Mouse (Mus musculus): ENCODE measurements around the gene Zbtb4. TPM values are rescaled to one million over a fixed set of nuclear protein-coding genes. Genes with fewer than 3 reads are reported as not detected.
A peak's percentile ranks its signal among the peaks of the same experiment; 100 is the strongest.

Zbtb4 gene
- polyA plus RNA-seq, 1 experiment from 2014 or later = 0.99 TPM

DNA sequence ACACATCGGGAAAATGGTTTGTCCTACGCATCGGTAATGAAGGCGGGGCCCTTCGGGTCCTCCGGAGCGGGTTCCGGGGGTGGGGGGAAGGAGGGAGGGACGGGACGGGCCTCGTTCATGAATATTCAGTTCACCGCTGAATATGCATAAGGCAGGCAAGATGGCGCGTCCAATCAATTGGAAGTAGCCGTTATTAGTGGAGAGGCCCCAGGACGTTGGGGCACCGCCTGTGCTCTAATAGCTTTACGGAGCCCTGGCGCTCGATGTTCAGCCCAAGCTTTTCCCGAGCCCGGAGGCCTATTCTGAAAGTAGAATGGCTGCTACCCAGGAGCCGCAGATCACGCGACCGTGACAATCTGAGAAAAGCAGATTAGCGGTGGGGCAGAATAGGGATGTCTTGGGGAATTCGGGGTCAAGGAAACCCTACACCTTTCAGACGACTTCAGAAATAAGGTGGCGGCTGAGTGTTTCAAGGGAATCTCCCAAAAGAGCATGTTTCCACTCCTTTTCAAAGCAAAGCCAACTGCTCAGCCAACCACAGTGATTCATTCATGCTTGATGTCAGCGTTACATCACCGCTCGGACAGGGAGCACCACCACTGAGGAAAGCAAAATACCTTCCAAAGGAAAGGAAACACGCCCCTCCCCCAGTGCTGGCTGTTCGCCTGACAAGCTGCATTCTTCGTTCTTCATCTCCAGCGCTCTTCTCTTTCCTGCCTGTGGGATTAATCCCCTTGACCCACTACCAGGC lies 6.6 kb upstream of the Zbtb4 start:
- WGBS = under 1% methylated on average over 37 of the region's 37 CpGs

DNA sequence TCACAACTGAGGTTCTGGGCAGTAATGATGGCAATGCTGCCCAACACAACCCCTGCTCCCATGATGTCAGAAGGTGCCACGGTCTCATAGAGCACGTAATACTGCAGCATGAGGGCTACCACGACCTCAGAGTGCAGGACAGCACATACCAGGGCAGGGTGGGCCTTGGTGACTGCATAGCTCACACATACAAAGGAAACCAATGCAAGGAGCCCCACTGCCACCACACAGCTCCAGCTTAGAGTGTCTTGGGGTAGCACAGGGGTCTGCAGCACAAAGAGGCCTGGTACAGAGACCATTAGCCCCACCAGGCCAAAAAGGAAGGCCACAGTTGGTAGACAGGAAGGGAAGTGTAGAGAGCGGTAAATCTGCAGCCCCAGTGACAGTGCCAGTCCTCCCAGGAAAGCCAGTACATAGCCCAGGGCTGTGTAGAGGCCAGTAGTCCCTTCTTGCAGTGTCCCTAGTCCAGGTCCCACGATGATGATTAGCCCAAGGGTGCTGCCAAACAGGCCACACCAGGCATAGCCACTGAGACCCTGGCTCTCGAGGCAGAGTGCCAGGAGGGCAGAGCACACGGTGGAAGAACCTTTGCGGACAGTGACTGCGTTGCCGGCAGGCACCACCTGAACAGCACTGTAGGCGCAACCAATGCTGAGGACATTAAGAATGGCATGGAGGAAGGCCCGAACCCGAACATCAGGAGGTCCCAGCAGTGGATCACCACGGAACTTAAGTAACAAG lies 5.4 kb upstream of the Zbtb4 start:
- Histone ChIP-seq H3K36me3 (ENCODE audit: control insufficient read depth, insufficient read depth, low read length) (no peaks in the 10 kb centered on the region), H3K9me3 (ENCODE audit: control insufficient read depth, low read length) (no peaks in the 10 kb centered on the region), H3K27me3 (ENCODE audit: control insufficient read depth, insufficient read depth, low read length) (no peaks in the 10 kb centered on the region), H3K27ac (ENCODE audit: low read depth, low read length) (peak overlapping the region; percentile 92), H3K4me2 (ENCODE audit: low read depth) (peak overlapping the region; percentile 93), H3K9ac (ENCODE audit: low read length) (peak overlapping the region; percentile 63), H3K4me1 (ENCODE audit: control insufficient read depth, insufficient read depth, low read length) (peaks cover 28% of the 10 kb centered on the region), H3K4me3 (ENCODE audit: low read depth, low read length) (peak overlapping the region; percentile 59; the same call in 1 of the 2 replicates)
- DNase-seq (ENCODE audit: low spot score) = no peak
- no peak for ATAC-seq (ENCODE audit: insufficient read depth, low FRiP score, low TSS enrichment)
- 80% methylated on average over 14 of the region's 14 CpGs for WGBS

More for the DNA sequence above, 6.6 kb upstream of the Zbtb4 start:
- Histone ChIP-seq H3K27ac (ENCODE audit: low read depth, low read length) (peak overlapping the region; percentile 92), H3K27me3 (ENCODE audit: control insufficient read depth, insufficient read depth, low read length) (no peaks in the 10 kb centered on the region), H3K4me2 (ENCODE audit: low read depth) (peak overlapping the region; percentile 93), H3K9ac (ENCODE audit: low read length) (peak overlapping the region; percentile 63), H3K4me3 (ENCODE audit: low read depth, low read length) (peak overlapping the region; percentile 59), H3K36me3 (ENCODE audit: control insufficient read depth, insufficient read depth, low read length) (no peaks in the 10 kb centered on the region), H3K9me3 (ENCODE audit: control insufficient read depth, low read length) (no peaks in the 10 kb centered on the region), H3K4me1 (ENCODE audit: control insufficient read depth, insufficient read depth, low read length) (peaks cover 30% of the 10 kb centered on the region)
- peak; percentile 89 for ATAC-seq (ENCODE audit: insufficient read depth, low FRiP score, low TSS enrichment)
- peak; percentile 92 for DNase-seq (ENCODE audit: low spot score)

GRCm38 (mm10) chr11:69760901-69761200 lies 4.9 kb upstream of the Zbtb4 start:
- no peak overlapping the region for H3K4me3 ChIP-seq (ENCODE audit: low read depth, low read length)

DNA sequence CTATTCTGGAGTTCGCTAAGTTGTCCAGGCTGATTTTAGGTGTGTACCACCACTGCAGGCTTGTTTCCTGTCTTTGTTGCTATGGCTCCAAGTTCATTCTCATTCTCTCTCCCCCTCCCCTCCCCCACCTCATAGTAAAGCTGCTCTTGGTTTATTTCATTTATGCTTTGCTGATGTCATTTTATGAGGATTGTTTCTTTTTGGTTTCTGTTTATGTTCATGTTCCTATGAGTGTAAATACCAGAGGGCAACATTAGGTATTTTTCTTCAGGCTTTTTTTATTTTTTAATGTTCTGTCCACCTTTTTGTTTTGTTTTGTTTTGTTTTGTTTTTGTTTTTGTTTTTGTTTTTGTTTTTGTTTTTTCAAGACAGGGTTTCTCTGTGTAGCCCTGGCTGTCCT lies 3.8 kb upstream of the Zbtb4 start, which contains the start of gene Slc35g3:
Gene Slc35g3 (minus strand): TSS at position 101 of the 400 bp plus-strand sequence.
- Histone ChIP-seq H3K4me1 (ENCODE audit: control insufficient read depth, insufficient read depth, low read length) (peaks cover 21% of the 10 kb centered on the region), H3K9me3 (ENCODE audit: control insufficient read depth, low read length) (no peaks in the 10 kb centered on the region), H3K9ac (ENCODE audit: low read length) (no peak within 1 kb of the TSS), H3K4me2 (ENCODE audit: low read depth) (no peak within 1 kb of the TSS), H3K27me3 (ENCODE audit: control insufficient read depth, insufficient read depth, low read length) (no peaks in the 10 kb centered on the region), H3K4me3 (ENCODE audit: low read depth, low read length) (no peak within 1 kb of the TSS), H3K27ac (ENCODE audit: low read depth, low read length) (peak within 1 kb of the TSS; percentile 92; the same call in 1 of the 2 replicates), H3K36me3 (ENCODE audit: control insufficient read depth, insufficient read depth, low read length) (no peaks in the 10 kb centered on the region)
- DNase-seq (ENCODE audit: low spot score) = no peak
- WGBS = 79% methylated on average over 1 of the region's 1 CpGs
- ATAC-seq (ENCODE audit: insufficient read depth, low FRiP score, low TSS enrichment) = no peak

More at GRCm38 (mm10) chr11:69760901-69761200, 4.9 kb upstream of the Zbtb4 start:
- Histone ChIP-seq H3K9ac (ENCODE audit: low read length) (no peak overlapping the region), H3K4me2 (ENCODE audit: low read depth) (no peak overlapping the region), H3K27ac (ENCODE audit: low read depth, low read length) (peak overlapping the region; percentile 92; the same call in 1 of the 2 replicates), H3K27me3 (ENCODE audit: control insufficient read depth, insufficient read depth, low read length) (no peaks in the 10 kb centered on the region), H3K9me3 (ENCODE audit: control insufficient read depth, low read length) (no peaks in the 10 kb centered on the region), H3K4me1 (ENCODE audit: control insufficient read depth, insufficient read depth, low read length) (peaks cover 27% of the 10 kb centered on the region), H3K36me3 (ENCODE audit: control insufficient read depth, insufficient read depth, low read length) (no peaks in the 10 kb centered on the region)
- 92% methylated on average over 7 of the region's 7 CpGs for WGBS
- DNase-seq (ENCODE audit: low spot score) (no peak), ATAC-seq (ENCODE audit: insufficient read depth, low FRiP score, low TSS enrichment) (no peak)

- Histone ChIP-seq H3K4me1 (ENCODE audit: control insufficient read depth, insufficient read depth, low read length) (peaks cover 12% of the 10 kb centered on the region), H3K4me3 (ENCODE audit: low read depth, low read length) (no peak overlapping the region), H3K27ac (ENCODE audit: low read depth, low read length) (no peak overlapping the region), H3K9me3 (ENCODE audit: control insufficient read depth, low read length) (no peaks in the 10 kb centered on the region), H3K4me2 (ENCODE audit: low read depth) (no peak overlapping the region), H3K9ac (ENCODE audit: low read length) (no peak overlapping the region), H3K36me3 (ENCODE audit: control insufficient read depth, insufficient read depth, low read length) (no peaks in the 10 kb centered on the region), H3K27me3 (ENCODE audit: control insufficient read depth, insufficient read depth, low read length) (no peaks in the 10 kb centered on the region)
- no peak for DNase-seq (ENCODE audit: low spot score)
- 67% methylated on average over 7 of the region's 7 CpGs for WGBS
- no peak for ATAC-seq (ENCODE audit: insufficient read depth, low FRiP score, low TSS enrichment)
Observed at GRCm38 (mm10) chr11:69763551-69763950, 2.2 kb upstream of the Zbtb4 start.

- Histone ChIP-seq H3K9ac (ENCODE audit: low read length) (peak overlapping the region; percentile 89), H3K27me3 (ENCODE audit: control insufficient read depth, insufficient read depth, low read length) (no peaks in the 10 kb centered on the region), H3K4me1 (ENCODE audit: control insufficient read depth, insufficient read depth, low read length) (no peaks in the 10 kb centered on the region; the same call in 1 of the 2 replicates), H3K4me3 (ENCODE audit: low read depth, low read length) (peak overlapping the region; percentile 80), H3K27ac (ENCODE audit: low read depth, low read length) (peak overlapping the region; percentile 56), H3K4me2 (ENCODE audit: low read depth) (peak overlapping the region; percentile 89), H3K9me3 (ENCODE audit: control insufficient read depth, low read length) (no peaks in the 10 kb centered on the region), H3K36me3 (ENCODE audit: control insufficient read depth, insufficient read depth, low read length) (no peaks in the 10 kb centered on the region)
- under 1% methylated on average over 36 of the region's 37 CpGs for WGBS
- ATAC-seq (ENCODE audit: insufficient read depth, low FRiP score, low TSS enrichment) (peak; percentile 65), DNase-seq (ENCODE audit: low spot score) (peak; percentile 60)
Observed at GRCm38 (mm10) chr11:69766126-69766609, 456 bp downstream of the Zbtb4 start.

DNA sequence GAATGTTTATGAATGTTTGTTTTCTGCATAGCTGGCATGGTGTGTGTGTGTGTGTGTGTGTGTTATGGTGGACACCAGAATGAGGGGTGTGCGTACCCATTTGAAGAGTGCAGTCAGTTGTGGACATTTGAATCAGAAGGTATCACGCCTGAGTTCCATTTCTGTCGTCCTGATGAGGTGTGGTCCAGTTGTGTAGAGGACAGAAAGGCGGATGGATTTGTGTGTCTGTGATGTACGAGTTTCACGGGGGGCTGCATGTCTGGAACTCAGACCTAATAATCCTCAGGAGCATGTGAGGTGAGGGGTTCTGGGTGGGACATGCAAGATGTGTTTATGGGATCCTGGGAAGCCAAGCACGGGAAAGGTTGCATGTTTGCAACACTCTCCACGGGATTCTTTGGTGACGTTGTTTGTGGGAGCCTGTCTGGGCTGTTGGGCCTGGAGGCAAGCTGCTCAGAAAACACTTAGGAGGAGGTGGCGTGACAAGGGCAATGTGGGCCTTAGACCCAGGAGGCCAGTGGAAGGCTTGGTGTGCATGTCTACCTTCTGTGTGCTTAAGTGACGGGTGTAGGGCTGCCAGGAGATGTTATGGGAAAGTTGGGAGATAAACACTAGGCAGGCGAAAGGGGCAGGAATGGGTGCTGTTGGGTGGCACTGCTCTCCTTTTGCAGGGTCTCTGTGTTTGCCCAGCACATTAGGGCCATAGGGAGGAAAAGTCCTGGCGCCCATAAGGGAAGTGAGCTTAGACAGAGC lies 1.3 kb downstream of the Zbtb4 start:
- H3K27me3 ChIP-seq (ENCODE audit: control insufficient read depth, insufficient read depth, low read length) = no peaks in the 10 kb centered on the region
- no peak for ATAC-seq (ENCODE audit: insufficient read depth, low FRiP score, low TSS enrichment)
- 66% methylated on average over 13 of the region's 13 CpGs for WGBS
- H3K4me3 ChIP-seq (ENCODE audit: low read depth, low read length) = peak overlapping the region; percentile 80
- DNase-seq (ENCODE audit: low spot score) = no peak
- H3K9ac ChIP-seq (ENCODE audit: low read length) = no peak overlapping the region
- H3K4me2 ChIP-seq (ENCODE audit: low read depth) = peak overlapping the region; percentile 89
- no peaks in the 10 kb centered on the region; the same call in 1 of the 2 replicates for H3K4me1 ChIP-seq (ENCODE audit: control insufficient read depth, insufficient read depth, low read length)
- no peaks in the 10 kb centered on the region for H3K36me3 ChIP-seq (ENCODE audit: control insufficient read depth, insufficient read depth, low read length)
- no peaks in the 10 kb centered on the region for H3K9me3 ChIP-seq (ENCODE audit: control insufficient read depth, low read length)
- H3K27ac ChIP-seq (ENCODE audit: low read depth, low read length) = no peak overlapping the region

DNA sequence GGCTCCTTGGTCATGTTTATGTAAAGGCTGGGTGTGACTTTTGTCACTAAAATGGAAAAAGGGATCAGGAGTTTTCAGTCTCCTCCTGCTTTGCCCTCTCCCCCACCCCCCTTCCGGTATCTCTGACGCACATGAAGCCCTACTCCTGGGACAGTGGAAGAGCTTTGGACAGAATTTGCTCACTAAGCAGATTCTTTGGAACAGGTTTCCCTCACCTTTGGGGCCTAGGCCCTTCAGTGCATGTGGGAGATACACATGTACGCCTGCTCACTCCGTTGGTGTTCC lies 1.9 kb downstream of the Zbtb4 start:
- WGBS = 73% methylated on average over 4 of the region's 4 CpGs
- H3K4me1 ChIP-seq (ENCODE audit: control insufficient read depth, insufficient read depth, low read length) = no peaks in the 10 kb centered on the region; the same call in 1 of the 2 replicates
- H3K4me2 ChIP-seq (ENCODE audit: low read depth) = no peak overlapping the region
- H3K27ac ChIP-seq (ENCODE audit: low read depth, low read length) = no peak overlapping the region
- H3K27me3 ChIP-seq (ENCODE audit: control insufficient read depth, insufficient read depth, low read length) = no peaks in the 10 kb centered on the region
- no peaks in the 10 kb centered on the region for H3K36me3 ChIP-seq (ENCODE audit: control insufficient read depth, insufficient read depth, low read length)
- no peak overlapping the region for H3K4me3 ChIP-seq (ENCODE audit: low read depth, low read length)
- no peaks in the 10 kb centered on the region for H3K9me3 ChIP-seq (ENCODE audit: control insufficient read depth, low read length)
- ATAC-seq (ENCODE audit: insufficient read depth, low FRiP score, low TSS enrichment) = no peak
- no peak overlapping the region for H3K9ac ChIP-seq (ENCODE audit: low read length)
- no peak for DNase-seq (ENCODE audit: low spot score)
